Mouse (Mus musculus) gastrocnemius, postnatal 36 days (tissue): ENCODE results near the gene Clec16a. TPM values are rescaled to one million over a fixed set of nuclear protein-coding genes. Genes with fewer than 3 reads are reported as not detected.

Source experiments
- DNase-seq, 2 experiments: peaks; one replicate each; pipeline ENCODE4 v3.0.0; 2022
- intact Hi-C: fragments of 180-260 bp; cut with DNase I; formaldehyde crosslinking; loops from one replicate; pipeline ENCODE4 v1.15.1; 2025
- long read RNA-seq, 2 experiments: library from polyadenylated mRNA; stranded (forward); transcript quantifications; one replicate each; pipeline ENCODE4 v2.0.0; 2021
- total RNA-seq, 2 experiments: library from RNA; stranded (reverse); gene quantifications; 2 replicates each; pipeline ENCODE4 v1.2.3; 2021

Clec16a gene
- 10 to 100 TPM; 59.3 to 70.8 TPM for total RNA-seq
- long read RNA-seq, experiment 1, partial matches to known transcripts, result 10 of 67 reads
- long read RNA-seq, experiment 1, other reads (novel, unspliced or antisense), result 57 of 67 reads
- long read RNA-seq, experiment 2, partial matches to known transcripts, result 14 of 65 reads
- long read RNA-seq, experiment 2, other reads (novel, unspliced or antisense), result 50 of 65 reads

DNA sequence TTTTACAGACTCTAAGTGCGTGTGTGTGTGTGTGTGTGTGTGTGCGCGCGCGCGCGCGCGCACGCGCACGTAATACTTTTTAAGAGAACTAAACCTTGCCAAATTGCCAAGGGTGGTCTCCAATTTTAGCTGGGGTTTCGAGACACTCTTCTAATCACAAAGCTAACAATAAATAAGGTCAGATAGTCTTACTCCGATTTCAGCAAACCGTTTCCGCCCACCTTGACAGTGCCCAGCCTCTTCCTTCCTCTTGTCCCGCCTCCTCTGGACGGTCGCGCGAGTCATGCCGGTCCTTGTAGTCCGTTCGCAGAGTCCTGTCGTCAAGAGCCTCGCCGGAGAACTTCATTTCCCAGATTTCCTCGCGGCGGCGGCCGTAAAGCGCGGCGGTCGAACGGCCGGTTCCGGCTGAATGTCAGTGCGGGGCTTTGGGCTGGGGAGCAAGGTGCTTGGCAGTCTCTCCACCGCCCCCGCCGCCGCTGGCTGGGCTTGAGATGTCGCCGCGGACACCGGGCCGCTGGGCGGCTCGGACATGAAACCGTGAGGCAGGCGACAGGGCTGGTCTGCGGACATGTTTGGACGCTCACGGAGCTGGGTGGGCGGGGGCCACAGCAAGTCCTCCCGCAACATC lies at the start of gene Clec16a:
Gene Clec16a (plus strand): TSS at position 345 of the 628 bp plus-strand sequence.
- intact Hi-C loops, result no loop called here
- DNase-seq, result peak; percentile 93 to 94

DNA sequence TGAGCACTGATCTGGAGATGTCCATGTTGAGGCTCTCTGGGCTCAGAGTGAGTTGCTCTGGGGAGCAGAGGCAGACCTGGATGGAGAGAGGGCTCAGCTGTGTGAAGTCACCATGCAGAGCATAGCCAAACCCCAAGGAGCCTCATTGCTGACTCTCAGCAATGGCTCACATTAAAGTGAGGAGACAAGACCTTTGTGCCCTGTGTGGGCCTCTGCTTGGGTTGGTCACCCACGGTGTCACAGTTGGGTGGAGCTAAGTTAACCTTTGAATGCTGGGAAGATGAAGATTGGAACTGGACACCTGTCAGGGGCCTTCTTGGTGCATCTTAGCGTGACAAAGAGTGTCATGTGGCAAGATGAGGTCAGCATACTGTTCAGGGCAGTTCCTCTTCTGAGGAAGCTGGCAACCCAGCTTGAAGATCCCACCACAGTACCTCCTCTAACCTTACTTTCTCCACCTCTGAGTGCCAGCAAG lies 49.3 kb upstream of the Clec16a start:
- intact Hi-C loops, result no loop called here
- DNase-seq, result no peak

DNA sequence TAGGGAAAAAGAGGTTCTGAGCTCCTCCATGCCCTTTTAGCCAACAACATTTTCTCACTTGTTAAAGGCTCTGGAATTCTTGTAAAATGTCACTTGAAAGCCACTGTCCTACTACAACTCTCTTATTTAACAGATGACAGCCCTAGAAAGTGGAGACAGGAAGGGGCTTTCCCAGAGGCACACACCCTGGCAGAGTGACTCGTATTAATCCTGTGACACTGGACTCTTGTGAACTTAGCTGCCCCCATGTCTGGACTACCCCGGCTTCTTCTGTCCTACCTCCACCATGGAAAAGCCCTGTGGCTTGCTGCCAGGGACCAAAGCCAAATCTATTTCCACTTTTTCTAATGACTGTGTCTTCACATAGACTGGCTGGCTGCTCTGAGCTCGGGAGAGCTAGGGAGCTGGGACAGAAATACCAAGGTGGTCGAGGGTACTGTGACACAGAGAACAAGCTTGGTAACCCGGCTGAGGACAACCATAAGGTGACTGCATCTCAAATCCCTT lies 47.0 kb upstream of the Clec16a start:
- DNase-seq, result no peak
- intact Hi-C loops, result no loop called here

DNA sequence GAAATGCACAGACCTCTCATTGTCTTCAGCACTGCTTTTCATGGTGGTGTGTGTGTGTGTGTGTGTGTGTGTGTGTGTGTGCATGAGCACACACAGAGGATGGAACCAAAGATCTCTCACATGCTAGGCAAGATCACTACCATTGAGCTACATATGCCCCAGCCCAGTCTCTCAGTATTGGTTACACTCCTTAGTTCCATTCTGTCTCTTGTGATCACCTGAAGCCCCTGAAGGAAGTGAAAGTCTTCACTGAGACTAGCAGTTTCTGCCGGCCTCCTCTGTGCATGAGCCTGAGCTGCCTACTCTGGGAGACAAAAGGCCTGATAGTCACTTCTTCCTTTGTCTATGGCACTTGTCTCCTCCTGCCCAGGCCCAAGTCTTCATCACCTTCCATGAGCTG lies 46.0 kb upstream of the Clec16a start:
- no peak for DNase-seq
- intact Hi-C loops, result no loop called here

DNA sequence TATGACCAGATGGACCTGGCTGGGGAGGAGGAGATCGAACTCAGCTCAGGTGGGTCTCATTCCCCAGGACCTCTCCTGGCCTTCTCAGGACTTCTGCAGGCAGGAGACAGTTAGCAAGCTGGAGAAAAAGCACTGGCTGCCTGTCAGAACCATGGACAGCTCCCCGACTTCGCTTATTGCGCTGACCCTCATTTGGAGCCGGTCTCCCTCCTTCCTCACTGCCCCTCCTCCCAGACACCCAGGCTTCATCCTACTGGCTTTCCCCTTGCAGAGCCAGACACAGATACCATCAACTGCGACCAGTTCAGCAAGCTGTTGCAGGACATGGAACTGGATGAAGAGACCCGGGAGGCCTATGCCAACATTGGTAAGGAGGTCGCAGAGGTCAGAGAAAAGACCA lies 43.3 kb upstream of the Clec16a start:
- intact Hi-C loops, result no loop called here
- no peak for DNase-seq

DNA sequence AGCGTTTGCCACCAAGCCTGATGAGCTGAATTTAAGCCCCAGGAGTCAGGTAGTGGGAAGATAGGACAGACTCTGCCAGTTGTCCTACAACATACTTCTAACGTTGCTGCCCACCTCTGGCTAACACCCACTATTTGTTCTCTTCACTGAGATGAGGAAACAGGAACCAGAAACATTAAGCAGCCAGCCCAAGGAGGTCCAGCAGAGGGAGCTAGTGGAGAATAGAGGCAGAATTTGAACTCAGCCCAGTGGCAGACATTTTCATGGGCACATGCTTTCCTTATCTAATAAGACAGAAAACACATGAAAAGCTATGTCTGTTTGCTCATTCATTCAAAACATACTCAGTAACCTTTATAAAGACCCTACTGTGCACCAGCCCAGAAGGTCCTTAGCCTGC lies 42.1 kb upstream of the Clec16a start:
- no peak for DNase-seq
- intact Hi-C loops, result no loop called here

DNA sequence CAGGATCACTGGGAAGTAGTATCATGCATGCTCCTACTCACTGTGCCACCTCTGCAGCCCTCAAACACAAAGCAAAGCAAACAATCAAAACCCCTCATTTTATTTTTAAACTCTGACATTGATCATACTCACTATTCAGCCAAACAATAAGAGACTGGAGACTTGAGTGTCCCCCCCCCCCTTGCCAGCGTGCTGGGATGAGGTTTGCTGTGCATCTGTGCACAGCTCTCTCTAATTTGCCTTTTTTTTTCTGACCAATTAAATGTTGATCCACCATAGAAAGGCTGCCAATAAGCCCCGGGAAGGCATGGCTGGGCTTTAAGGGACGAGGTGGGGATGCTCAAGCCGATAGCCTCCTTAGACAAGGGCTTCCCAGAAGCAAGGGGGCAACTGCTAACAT lies 37.7 kb upstream of the Clec16a start:
- DNase-seq, result no peak
- intact Hi-C loops, result loop anchor here (5.0 kb wide), 1 partner anchor 85 kb away; no protein-coding TSS in a partner anchor

DNA sequence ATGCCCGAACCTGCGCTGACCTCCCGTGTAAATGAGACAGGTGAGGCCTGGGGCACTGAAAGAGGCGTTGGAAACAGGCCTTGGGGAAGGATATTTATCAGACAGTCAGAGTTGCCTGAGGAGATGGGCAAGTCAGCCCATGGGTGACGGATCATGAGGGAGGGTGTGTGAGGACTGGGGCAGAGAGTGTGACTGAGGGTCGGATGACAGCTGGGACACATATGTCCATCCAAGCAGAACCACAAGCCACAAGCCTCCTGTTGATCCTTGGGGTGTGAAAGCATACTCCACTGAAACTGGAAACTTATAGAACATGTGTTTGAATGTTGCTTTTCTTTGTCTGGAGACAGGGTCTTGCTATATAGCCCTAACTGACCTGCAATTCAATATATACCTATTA lies 36.4 kb upstream of the Clec16a start:
- intact Hi-C loops, result loop anchor here (5.0 kb wide), 1 partner anchor 86 kb away; no protein-coding TSS in a partner anchor
- DNase-seq, result no peak

DNA sequence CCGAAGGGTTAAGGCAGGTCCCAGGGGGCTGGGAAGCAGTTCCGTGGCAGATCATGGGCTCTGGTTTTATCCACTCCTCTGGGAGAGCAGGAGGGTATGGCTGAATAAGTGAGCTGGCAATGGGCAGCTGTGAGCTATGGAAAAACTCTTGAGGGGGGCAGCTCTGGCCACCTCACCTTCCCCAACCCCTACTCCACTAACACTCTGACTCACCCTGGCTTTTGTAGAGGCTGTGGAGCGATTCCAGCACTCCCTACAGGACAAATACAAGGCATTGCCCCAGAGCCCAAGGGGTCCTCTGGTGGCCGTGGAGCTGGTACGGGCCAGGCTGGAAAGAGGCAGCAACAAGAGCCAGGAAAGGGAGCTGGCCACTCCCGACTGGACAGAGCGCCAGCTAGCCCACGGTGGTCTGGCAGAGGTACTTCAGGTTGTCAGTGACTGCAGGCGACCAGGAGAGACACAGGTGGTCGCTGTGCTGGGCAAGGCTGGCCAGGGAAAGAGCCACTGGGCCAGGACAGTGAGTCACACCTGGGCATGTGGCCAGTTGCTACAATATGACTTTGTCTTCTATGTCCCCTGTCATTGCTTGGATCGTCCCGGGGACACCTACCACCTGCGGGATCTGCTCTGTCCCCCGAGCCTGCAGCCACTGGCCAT lies 34.5 kb upstream of the Clec16a start:
- no peak for DNase-seq
- intact Hi-C loops, result no loop called here

DNA sequence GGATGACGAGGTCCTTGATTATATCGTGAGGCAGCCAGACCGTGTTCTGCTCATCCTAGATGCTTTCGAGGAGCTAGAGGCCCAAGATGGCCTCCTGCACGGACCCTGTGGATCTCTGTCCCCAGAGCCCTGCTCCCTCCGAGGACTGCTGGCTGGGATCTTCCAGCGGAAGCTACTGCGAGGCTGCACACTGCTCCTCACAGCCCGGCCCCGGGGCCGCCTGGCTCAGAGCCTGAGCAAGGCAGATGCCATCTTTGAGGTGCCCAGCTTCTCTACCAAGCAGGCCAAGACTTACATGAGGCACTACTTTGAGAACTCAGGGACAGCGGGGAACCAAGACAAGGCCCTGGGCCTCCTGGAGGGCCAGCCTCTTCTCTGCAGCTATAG lies 34.0 kb upstream of the Clec16a start:
- intact Hi-C loops, result no loop called here
- no peak for DNase-seq

DNA sequence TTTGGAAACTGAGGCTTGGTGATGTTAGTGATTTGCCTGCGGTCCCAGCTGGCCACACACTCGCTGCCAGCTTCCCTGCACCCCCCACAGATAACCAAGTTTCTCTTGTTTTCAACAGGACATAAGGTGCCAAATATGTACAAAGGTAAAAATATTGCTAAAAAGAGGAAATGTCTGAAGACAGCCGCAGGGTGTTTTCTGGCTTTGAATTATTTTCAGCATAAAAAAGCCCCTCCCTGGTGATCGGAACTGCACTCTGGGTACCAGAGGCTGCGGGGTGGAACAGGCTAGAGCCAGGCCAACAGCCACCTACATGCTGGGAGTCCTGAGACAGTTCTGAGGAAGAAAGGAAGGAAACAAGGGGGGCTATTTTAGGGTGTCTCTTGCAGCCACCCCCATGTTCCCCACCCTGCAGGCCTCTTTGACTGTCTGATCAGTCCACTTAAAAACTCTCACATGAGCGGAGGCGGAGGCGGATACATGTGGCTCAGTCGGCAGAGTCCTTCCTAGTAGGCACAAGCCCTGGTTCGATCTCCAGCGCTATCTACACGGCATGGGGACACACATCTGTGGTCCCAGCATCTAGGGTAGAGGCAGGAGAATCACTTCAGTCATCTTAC lies 29.1 kb upstream of the Clec16a start:
- DNase-seq, result no peak
- intact Hi-C loops, result loop anchor here (5.0 kb wide), 1 partner anchor 99 kb away; no protein-coding TSS in a partner anchor

DNA sequence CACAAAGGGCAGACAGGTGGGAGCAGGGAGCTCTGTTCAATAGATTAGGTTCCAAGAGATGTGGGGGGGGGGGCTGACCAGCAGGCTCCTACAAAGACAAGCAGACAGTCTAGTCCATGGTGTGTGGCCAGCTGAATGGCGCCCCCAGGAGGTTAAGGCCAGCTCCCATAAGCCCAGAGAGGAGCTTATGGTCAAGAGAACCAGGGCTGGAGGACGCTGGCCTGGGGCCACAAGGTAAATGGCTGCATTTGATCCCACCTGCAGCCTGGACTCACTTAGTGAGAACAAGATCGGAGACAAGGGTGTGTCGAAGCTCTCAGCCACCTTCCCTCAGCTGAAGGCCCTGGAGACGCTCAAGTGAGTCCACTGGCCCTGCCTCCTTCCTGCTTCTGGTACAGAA lies 27.1 kb upstream of the Clec16a start:
- intact Hi-C loops, result loop anchor here (5.0 kb wide), 1 partner anchor 101 kb away; no protein-coding TSS in a partner anchor

DNA sequence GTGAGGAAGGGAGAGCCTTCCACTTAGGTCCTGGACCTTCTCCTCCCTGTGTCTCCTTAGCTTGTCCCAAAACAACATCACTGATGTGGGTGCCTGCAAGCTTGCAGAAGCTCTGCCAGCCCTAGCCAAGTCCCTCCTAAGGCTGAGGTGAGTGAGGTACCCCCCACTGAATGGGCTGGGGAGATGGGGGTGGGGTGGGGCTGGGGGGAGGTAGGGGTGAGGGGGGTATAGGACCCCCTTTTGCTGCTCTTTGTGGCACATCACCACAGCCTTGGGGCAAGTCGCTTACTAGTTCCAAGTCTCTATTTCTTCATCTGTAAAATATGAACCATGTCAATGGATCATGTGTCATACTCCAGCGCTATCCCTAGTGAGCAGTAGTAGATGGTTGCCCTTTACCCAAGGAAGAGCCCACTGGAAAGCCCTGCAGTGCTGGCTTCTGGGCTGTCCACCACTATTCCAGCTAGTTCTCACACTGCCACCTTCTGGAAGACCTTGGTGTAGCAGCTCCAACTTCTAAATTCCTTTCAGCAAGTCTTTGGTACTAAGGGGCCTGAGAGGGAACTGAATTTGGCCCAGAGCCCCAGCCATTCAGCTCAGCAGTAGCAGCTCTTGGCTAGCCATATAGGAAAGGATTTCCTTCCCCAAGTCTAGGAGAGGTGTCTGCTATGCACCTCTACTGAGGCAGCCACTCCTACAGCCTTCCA lies 24.1 kb upstream of the Clec16a start:
- peak in 1 of 2 experiments; percentile 50 for DNase-seq
- intact Hi-C loops, result loop anchor here (5.0 kb wide), 1 partner anchor 239 kb away; no protein-coding TSS in a partner anchor

More for the DNA sequence above, 27.1 kb upstream of the Clec16a start:
- DNase-seq, result no peak

DNA sequence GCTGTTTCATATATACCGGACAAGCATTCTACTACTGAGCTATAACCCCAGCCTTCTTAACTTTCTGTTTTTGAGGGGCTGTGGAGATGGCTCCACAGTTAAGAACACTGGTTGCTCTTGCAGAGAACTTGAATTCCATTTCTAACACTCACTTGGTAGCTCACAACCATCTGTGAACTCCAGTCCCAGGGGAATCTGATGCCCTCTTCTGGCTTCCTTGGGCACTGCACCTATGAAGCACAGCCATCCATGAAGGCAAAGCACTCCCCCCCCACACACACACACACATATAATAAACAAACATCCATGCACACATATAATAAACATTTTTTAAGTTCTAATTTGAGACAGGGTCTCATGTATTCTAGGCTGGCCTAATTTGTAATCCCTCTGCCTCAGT lies 22.3 kb upstream of the Clec16a start:
- intact Hi-C loops, result loop anchor here (5.0 kb wide), 1 partner anchor 241 kb away; no protein-coding TSS in a partner anchor
- peak; percentile 36 to 41 for DNase-seq

DNA sequence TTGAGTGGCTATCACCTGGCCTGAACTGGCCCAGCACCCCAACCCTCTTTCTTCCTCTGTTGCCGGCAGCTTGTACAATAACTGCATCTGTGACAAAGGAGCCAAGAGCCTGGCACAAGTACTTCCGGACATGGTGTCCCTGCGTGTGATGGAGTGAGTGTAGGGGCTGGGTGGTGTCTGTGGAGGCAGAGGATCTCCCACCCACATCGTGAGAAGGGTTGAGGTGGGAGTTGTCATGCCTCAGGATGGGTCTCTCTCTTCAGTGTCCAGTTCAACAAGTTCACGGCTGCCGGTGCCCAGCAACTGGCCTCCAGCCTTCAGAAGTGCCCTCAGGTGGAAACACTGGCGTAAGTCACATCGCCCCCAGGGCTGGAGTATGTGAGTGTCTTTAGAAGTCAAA lies 21.5 kb upstream of the Clec16a start:
- intact Hi-C loops, result loop anchor here (5.0 kb wide), 1 partner anchor 241 kb away; no protein-coding TSS in a partner anchor
- no peak for DNase-seq

DNA sequence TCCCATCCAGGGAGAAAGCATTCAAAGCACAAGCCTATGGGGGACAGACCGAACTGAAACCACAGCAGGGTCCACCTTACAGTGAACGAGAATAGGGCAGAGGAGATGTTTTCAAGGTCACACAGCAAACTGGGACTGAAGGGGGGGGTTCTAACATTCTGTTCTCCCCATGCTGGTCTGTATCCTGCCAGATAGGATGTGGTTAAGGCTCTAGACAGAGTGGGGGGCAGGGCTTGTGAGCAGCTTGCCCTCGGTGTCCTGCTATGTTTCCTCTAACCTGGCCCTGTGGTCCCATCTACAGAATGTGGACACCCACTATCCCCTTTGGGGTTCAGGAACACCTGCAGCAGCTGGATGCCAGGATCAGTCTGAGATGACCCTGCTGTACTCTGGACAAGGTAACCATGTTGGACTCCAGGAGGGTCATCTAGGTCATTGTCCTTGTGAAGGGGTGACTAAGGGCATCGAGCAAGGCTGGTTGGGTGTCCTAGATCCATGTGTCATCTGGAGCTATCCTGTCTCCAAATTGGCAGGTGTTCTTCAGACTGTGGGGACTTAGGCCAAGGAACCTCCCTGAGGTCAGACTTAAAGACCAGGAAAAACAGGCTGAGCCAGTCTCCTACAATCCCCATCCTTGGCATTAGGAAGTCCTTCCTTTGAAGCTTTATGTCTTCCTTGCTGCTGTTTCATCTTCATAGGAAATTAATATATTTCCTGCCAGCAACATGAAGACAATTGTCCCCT lies 20.1 kb upstream of the Clec16a start:
- DNase-seq, result no peak
- intact Hi-C loops, result loop anchor here (5.0 kb wide), 1 partner anchor 243 kb away; no protein-coding TSS in a partner anchor

DNA sequence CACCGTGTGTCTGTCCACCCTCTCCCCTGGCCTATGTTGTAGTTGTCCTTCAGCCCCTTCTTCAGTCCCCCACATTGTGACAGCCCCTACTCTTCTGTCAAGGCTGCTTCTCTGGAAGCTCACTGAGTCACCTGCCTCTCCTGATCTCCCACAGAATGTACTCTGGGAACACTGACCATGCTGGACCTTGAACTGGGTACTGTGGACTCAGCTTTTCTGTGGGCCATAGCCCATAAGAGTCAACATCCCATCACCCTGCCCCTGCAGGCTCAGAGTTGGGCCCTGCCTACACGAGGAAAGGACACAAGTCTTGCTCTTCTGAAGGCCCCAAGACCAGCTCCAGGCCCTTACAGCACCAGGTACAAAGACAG lies 19.5 kb upstream of the Clec16a start:
- intact Hi-C loops, result no loop called here

DNA sequence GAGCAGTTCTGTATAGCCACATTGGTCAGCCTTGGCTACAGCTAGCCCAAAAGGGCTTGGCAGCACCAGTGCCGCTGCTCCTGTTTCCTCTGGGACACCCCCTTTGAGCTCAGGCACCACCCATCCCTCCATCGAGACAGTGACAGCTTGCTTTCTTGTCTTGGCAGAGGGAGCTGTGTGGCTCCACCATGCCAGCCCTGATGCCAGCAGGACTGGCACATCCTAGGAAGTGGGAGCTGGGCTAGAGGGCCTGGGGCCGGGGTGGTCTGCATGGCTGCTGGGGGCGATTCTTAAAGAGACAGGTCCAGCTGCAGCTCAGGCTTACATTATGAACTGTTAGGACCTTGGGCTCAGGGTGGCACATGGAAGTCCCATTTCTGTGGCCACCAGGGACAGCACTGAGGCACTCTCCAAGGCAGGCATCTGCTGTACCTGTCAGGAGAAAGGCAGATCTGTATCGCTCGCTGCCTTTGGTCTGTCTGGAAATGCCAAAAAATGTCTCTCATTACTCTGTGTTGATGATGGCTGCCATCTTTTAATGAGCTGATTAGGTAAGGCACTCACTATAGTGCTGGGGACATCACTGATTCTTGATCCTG lies 18.0 kb upstream of the Clec16a start:
- DNase-seq, result no peak
- intact Hi-C loops, result no loop called here

More for the DNA sequence above, 19.5 kb upstream of the Clec16a start:
- no peak for DNase-seq

DNA sequence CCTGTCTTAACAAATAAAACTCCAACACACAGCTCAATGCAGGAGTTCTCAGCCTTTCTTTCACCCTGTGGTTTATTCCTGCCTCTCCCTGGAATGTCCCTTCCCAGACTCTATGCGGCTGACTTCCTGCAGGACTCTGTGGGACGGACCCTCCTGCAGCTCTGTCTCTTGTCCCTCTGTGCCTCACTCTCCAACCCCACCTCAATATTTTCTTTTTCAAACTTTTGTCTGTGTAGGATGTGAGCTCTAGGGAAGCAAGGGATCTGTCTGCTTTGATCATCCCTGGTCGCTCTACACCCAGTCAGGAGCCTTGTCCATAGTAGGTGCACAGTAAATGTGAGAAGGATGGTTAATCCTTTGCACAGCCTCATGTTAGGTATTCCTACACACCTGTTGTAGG lies 16.8 kb upstream of the Clec16a start:
- intact Hi-C loops, result no loop called here

More for the DNA sequence above, 16.8 kb upstream of the Clec16a start:
- no peak for DNase-seq
